Mouse (Mus musculus) frontal cortex, adult 2 months (tissue): ENCODE measurements around the gene Rbm17. TPM values are rescaled to one million over a fixed set of nuclear protein-coding genes. Genes with fewer than 3 reads are reported as not detected.
"Not testable (repeated sequence)": the region's sequence is repeated elsewhere in the genome, so short reads cannot be mapped to it uniquely, and the experiment has no call there.

Experiments used
- DNase-seq, 2 experiments: peaks; one replicate each; pipeline ENCODE4 v3.0.0; 2022; ENCODE audit warnings: low spot score in 1 of 2; ENCODE audit errors: extremely low spot score in 1 of 2
- polyA plus RNA-seq: library from polyadenylated mRNA; depleted of rRNA; stranded (reverse); fragments of >200 nt; gene quantifications from 2 replicates; pipeline ENCODE4 v1.2.3, GENCODE M21; 2012; rRNA removed

Rbm17 gene
- polyA plus RNA-seq, 1 experiment, result 109 TPM

- peak in 1 of 2 experiments; percentile 15 for DNase-seq
These were observed 56.3 kb downstream of the Rbm17 start for GRCm38 (mm10) chr2:11547609-11548008.

DNA sequence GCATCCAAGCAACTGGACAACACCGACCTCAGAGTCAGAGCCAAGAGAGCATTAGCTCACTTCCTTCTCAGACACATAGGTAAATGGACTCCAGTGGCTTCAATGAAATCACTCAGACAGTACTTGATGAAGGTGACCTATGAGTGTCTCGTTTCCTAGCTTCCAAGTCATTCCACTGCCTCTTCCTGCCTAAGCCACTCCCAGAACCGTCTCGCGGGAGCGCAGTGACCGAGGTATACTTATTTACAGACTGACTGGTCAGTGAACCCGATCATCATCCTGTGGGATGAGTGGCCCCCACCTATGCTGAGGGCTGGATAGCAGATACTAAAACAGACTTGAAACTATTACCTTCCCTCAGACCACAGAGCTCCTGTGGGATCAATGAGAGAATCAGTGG is 57.9 kb downstream of the Rbm17 start:
- no peak for DNase-seq

- no peak for DNase-seq
These were observed 58.6 kb downstream of the Rbm17 start for GRCm38 (mm10) chr2:11545380-11545779.

- no peak for DNase-seq
These were observed 59.6 kb downstream of the Rbm17 start for GRCm38 (mm10) chr2:11544342-11544741.

- DNase-seq, result no peak
These were observed 60.8 kb downstream of the Rbm17 start for GRCm38 (mm10) chr2:11543158-11543557.

GRCm38 (mm10) chr2:11542640-11543039 is 61.3 kb downstream of the Rbm17 start:
- DNase-seq, result peak; percentile 46 to 87

DNA sequence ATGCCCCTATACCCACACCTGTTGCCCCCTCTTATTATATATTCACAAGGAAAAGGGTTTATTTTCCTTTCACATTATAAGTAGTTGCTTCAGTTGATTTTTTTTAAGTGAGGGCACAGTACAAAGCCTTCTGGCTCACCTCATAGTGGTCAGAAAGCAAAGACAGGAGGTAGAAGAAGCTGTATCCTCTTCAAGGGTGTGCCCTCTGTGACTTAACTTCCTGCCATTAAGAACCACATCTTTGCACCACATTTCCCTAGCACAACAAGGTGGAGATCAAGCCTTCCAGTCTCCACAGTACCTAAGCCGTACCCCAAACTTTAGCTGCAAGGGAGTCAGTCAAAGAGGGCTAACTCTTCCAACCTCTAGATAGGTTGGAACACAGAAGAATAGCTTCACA is 61.8 kb downstream of the Rbm17 start:
- no peak for DNase-seq

DNA sequence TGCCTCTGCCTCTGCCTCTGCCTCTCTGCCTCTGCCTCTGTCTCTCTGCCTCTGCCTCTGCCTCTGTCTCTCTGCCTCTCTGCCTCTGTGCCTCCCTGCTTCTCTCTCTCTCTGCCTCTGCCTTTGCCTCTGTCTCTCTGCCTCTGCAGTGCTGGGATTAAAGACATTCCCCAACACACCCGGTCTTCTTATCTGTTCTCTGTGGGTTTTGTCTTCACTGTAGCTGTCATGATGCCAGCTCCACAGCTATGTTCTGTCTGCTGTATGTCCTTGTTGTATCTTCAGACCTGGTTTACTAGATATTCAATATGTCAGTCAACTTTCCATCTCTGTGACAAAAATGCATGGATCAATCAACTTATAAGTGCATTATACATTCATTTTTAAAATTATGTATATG is 62.4 kb downstream of the Rbm17 start:
- not testable (repeated sequence) for DNase-seq

DNA sequence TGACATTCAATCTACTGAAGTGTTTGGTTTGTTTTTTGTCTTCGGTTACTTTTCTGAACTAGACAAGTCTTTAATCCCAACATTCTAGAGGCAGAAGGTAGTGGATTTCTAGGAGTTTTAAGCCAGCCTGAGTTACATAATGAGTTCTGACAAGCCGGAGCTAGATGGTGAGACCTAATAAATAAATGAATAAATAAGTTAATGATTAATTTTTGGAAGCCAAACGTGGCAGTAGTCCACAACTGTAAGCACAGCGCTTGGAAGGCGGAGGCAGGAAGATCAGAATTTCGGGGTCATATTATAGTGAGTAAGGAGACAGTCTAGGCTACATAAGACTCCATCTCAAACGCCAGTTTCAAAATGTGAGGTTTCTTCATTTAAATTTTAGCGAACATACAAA is 68.0 kb downstream of the Rbm17 start:
- no peak for DNase-seq

Other genes starting within 250 kb of the Rbm17 start
- gene Pfkfb3, start 50.1 kb downstream of the Rbm17 start, polyA plus RNA-seq, result 20.1 and 21.5 TPM in 2 replicates
- not detected in 2 replicates for gene Gm17490, start 22.1 kb upstream of the Rbm17 start, polyA plus RNA-seq
- gene Il2ra, start 38.7 kb upstream of the Rbm17 start, polyA plus RNA-seq, result 0.20 and 0.25 TPM in 2 replicates
- 14.7 and 16.7 TPM in 2 replicates for gene Il15ra, start 101.1 kb upstream of the Rbm17 start, polyA plus RNA-seq
- 91.4 and 95.3 TPM in 2 replicates for gene Fbh1, start 173.4 kb upstream of the Rbm17 start, polyA plus RNA-seq
- 105 and 114 TPM in 2 replicates for gene Ankrd16, start 173.7 kb upstream of the Rbm17 start, polyA plus RNA-seq